Mouse (Mus musculus): ENCODE measurements around the gene Ufc1.
A peak's percentile ranks its signal among the peaks of the same experiment; 100 is the strongest.

Ufc1 gene

DNA sequence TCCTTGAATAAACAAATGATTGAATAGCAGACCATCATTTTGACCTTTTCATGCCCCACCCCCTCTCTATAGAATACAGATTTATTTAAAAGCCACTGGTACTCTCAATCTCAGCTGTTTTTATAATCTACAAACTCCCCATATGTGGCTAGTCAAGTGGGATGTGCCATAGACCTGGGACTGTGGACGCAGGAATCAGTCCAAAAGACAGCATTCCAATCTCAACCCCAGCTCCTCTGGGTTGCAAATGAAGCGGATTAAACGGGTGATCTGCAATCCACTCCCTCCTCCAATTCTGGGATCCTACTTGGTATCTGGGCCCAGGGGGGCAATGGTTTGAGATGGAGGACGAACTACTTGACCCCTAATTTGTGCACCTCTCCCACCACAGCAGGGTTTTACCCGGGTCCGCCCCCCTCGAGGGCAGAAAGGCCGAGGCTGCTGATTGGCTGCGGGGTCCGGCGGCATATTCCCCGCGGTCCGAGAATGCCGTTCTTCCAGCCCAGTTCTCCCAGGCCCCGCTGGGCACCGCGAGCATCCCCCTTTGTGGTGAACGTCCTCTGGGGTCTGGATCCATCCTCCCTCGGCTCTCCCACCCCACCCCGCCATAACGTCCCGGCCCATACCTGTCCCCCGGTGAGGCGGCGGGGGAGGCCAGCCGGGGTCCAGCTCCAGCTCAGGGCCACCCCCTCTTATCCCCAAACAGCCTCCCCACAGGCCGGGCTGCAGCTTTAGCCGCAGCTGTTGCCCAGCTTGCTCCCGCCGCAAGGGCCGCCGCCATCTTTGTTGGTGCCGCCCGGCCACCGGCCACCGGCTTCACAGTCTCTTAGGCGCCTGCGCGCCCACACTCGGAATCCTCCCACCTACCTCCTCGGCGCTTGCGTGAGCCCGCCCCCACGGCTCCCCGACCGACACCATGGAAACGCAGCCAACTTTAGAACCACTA lies 7.4 kb downstream of the Ufc1 start, which contains the start of gene Usp21:
Gene Usp21 (minus strand): TSS at position 856 of the 946 bp plus-strand sequence.
- peak; percentile 94 for DNase-seq (ENCODE audit: low spot score in 2 of 2)

DNA sequence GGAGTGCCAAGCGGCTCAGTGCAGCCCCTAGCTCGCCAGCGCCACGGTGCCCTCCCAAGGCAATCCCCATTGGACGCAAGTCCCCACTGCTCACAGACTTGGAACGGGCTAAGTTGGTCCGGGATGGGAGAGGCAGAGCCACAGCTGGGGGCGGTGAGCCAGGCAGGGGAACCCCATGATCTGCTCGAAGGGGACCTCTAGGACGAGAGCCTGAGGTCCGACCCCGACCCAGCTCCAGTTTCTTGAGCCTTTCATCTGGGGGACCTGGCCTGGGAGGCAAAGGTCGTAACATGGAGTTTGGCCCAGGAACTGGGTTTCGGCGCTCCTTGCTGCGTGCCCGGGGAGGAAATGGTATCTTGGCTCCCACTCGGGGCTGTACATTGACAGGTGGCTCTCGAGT lies 8.3 kb downstream of the Ufc1 start:
- no peak for DNase-seq (ENCODE audit: low spot score in 2 of 2)

DNA sequence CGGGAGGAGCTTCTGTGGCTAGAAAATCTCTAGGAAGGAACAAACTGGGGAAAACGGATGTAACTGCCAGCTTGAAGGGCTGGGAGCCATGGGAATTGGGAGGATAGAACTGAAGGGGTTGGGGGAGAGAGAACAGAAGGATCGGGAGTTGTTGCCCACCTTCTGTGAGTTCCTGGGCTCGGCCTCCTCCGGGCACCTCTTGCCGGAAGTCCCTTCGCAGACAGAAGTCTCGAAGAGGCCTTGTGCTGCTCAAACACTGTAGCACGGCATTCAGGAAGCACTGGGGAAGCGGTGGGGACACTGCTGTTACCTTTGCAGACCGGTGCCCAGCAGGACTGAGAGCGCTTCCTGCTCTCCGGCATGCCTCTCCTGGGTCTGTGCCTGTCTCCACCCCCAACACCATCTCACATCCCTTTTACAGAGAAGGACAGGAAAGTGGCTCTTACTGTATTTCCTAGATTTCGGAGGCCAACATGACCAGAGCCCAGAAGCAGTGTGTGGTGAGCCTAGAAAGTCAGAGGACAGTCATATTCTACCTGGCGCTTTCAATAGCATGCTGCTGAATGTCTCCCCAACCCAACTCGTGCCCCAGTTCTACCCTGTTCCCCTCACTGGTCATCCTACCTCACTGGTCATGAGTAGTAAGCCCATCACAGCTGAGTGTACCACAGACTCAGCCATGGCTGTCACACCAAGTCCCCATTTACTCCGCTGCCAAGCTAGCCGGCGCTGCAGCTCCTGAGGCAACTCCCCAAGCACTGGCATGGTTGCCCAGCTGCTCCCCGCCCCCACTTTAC lies 9.5 kb downstream of the Ufc1 start:
- DNase-seq (ENCODE audit: low spot score in 2 of 2) = no peak

DNA sequence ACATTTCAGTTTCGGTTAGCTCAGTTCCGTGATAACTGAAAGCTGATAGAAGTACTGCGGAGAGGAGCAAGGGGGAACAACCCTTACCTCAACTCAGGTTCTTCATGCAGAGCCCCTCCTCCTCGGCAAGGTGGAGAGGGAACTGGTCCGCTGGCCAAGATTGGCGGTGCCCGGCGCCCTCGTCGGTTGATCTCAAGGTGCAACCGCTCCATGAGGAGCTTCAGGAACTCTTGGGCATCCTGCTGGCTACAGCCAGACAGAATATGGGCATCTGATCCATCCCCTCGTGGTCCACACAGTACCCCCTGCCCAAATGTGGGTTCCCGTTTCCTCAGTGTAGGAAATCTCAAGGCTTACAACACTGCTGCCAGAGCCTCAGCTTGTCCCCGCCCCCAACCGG lies 10.3 kb downstream of the Ufc1 start:
- no peak for DNase-seq (ENCODE audit: low spot score in 2 of 2)

DNA sequence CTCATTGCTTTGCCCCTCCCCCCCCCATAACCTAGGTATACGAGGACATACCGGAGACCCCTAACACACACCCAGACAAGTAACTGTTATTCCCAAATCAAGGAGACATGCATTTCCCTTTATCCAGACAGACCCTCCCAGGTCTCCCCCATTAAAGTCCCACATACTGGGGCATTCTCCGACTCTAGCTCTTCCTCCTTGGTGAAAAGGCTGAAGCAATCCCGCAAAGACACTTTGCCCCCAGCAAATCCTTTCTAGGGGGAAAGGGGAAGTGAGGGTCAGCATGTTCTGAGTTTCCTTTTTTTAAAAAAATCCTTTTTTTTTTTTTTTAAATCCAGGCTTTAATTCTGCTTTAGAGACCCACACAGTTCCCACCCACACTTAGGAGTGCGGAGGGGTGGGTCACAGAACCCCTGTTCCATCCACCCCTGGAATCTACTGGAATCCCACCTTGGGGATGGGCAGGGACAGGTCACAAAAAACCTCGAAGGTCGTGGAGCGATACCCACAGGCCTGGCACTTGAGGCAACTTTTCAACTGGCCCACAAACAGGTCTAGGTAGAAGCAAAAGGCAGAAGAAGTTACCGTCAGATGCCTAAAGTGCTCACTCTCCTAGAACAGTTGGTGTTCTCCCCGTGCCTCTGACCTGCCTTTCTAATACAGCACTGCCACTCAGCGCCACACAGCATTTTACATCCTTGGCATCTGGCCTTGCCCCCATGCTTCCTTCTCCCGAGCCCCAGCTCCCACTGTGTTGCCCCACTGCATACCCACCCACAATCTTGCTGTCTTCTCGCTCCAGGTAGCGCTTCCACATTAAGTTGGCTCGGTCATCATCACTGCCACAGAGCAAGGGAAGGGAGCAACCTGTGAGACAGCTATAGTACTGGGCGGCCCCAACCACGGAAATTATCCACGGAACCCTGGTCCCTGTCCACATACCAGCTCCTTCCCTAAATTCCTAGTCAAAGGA lies 11.3 kb downstream of the Ufc1 start:
- no peak for DNase-seq (ENCODE audit: low spot score in 2 of 2)

DNA sequence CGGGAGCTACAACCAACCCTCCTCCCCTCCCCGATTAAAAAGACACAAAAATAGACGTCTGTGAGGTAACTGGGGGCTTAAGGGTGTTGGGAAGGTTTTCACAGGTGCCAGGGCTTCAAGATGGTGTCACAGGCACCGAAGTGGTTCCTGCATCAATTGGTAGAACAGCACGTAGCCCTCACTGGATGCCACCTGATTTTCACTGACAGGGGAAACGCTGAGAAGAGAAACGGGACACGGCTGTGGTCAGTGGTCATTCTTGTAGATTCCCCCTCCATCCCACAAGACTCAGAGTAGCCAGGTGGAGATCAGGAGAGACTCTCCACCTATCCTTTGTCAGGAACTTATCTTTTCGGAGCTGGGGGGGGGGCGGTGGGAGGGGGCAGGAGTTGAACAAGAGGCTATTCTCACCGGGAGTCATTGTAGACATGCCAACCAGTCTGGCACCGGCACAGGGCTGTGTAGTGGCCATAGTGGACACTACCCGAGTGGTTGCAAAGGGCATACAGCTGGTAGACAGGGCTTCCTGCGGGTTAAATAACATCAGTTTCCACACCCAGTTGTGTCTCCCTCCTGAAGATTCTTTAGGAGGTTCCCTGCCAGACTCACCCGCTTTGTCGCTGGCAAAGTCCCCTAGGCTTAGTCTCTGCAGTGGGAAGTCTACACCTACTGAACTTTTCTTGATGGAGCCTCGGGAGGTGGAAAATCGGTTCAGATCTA lies 12.6 kb downstream of the Ufc1 start:
- DNase-seq (ENCODE audit: low spot score in 2 of 2) = peak; percentile 12 to 18

DNA sequence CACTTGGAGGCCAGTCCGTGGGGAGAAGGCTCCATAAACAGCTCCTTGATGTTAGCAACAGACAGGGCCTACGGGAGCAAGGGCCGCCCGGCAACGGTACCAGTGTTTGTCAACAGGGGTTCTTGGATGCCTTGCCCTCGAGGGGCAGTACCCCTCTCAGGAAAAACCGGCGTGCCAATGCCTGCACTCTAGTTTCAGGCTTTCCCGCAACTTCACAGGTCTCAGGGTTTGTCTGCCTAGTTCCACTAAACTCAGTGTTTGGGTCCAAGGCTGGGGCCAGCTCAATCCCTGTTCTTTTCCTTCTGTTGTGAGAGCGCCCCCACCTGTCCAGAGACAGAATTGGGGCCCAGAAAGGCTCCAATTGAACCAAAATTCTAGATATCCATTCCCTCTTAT lies 13.3 kb downstream of the Ufc1 start:
- peak; percentile 57 to 71 for DNase-seq (ENCODE audit: low spot score in 2 of 2)

DNA sequence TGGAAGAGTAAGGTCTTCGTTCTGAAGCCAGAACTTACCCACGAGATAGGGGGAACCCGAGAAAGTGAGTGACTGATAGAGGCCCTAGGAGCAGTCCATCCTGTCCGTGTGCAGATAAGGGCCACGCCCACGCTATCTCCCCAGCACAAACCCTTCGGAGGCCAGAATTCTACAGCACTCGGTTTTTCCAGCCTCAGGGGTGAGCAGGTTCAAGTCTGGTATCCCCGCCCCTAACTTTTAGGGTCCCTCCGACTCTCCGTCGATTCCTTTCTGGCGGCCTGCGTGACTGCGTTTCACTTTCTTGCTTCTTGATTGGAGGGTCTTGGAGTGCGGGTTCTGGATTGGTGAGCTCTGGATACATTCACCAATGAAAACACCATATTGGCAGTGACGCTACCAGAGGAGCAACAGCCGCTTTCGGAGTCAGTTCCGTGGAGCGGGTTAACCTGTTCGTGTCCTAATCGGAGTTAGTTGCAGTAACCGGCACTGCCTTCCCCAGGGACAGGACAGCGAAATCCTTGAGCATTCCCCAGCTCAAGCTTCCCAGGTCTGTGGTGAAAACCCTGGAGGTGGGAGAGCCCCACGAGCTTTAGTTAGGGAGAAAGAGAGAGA lies 13.8 kb downstream of the Ufc1 start, which contains the start of gene Ppox:
Gene Ppox (minus strand): TSS at position 271 of the 612 bp plus-strand sequence.
- peak; percentile 90 to 93 for DNase-seq (ENCODE audit: low spot score in 2 of 2)

DNA sequence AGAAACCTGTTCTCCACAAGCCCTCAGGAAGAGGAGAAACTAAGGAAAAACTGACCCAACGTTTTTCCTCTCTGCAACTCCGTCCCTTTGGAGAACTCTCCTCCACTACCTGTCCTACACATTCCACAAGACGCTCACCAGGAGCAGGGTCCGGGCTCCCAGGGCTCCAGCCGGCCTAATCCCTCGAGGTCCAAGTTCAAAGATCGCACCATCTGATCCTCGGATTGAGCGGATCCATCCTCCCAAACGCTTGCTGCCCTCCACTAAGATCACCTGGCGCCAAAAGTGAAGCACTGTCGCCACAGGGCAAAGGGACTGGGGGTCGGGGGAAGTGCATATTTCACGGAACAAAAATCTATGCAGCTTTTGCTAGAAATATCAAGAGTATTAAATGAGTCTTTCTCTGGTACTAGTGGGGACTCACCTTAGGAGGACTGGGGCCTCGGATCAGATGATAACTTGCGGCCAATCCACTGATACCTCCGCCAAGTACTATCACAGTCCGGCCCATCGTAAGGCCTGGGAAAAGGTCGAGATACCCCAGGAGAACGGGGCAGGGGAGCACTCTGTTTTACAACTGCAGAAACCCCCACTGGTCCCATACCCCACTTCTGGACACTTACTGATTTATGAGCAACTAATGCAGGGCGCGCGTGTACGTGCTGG lies 14.4 kb downstream of the Ufc1 start:
- DNase-seq (ENCODE audit: low spot score in 2 of 2) = peak in 1 of 2 experiments; percentile 11

DNA sequence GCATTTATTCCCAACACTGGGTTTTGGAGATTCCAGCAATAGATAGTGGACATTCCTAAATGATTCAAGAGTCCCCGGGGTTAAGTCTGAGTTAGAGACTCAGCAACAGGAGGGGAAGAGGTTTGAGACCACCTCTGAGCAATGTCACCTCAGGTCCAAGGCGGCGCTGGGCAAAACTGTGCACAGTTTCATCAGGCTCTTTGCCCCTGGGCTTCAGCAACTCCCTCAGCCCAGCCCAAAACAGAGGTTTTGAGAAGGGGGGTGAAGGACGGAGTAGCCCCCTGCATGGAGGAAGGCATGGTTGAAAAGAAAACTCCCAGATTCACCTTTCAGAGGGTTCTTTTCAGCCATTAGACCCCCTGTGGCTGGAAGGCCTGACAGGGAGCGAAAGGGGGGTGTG lies 15.1 kb downstream of the Ufc1 start:
- DNase-seq (ENCODE audit: low spot score in 2 of 2) = peak in 1 of 2 experiments; percentile 5

DNA sequence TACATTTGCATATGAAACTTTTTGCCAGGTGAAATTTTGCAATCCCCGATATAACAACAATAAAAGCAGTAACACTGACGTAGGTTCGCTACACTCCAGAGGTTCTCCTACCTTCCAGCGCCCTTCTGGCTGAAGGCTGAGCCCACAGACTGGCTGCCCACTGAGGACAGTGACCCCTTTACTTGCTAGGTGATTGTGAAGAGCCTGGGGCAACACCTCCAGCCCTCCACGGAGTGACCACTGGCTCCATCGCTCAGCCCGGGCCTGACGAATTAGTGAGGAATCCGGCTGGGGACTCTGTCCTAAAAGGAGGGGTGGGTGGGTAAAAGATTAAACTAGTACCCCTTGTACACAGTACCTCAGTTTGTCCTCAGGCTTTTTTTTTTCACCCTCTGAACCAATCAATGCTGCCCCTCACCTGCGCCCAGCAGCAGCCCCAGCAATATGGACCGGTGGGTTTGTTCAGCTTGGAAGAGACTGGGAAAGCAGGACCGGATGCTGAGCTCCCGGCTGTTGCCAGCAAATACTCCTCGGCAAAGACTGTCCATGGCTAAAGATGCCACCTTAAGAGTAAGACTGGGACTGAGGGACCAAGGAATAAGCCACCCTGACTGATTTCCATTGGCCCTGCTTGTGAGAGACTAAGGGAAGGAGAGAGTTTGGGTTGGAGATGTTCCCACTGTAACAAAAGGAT lies 15.7 kb downstream of the Ufc1 start:
- peak; percentile 3 to 5 for DNase-seq (ENCODE audit: low spot score in 2 of 2)

DNA sequence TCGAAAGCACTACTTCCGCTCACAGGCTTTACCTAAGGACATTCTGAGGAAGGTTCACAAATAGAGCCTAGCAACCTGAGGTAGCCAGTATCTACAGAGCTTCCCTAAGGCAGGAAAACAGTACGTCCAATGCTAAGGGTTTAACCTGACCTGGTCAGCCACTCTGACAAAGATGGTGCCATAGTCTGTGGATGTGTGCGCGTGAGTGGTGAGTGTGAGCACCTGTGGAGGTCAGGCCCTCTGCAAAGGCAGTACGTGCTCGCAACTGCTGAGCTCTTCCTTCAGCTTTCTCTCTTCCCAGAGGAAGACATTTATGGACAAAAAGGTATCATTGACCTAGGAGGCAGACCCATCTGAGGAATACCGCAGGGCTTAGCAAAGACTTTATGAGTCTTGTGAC lies 16.4 kb downstream of the Ufc1 start:
- peak in 1 of 2 experiments; percentile 4 for DNase-seq (ENCODE audit: low spot score in 2 of 2)

DNA sequence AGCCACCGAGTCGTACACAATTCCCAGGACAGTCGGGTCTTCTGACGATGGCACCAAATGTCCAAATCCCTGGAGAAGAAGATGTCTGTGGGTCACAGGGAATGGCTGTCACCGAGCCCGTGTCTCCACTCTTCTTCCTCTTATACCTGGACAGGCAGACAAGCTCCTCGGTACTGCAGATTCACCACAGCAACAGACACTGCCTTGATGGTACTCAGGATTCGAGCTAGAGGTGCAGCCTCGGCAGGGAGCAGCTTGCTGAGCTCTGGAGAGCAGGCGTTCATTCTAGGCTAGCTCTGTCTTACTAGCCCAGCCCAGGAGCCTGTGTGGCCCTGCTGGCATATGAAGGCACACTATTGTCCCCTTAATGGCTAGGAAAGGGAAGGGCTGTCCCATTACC lies 17.1 kb downstream of the Ufc1 start:
- DNase-seq (ENCODE audit: low spot score in 2 of 2) = no peak

DNA sequence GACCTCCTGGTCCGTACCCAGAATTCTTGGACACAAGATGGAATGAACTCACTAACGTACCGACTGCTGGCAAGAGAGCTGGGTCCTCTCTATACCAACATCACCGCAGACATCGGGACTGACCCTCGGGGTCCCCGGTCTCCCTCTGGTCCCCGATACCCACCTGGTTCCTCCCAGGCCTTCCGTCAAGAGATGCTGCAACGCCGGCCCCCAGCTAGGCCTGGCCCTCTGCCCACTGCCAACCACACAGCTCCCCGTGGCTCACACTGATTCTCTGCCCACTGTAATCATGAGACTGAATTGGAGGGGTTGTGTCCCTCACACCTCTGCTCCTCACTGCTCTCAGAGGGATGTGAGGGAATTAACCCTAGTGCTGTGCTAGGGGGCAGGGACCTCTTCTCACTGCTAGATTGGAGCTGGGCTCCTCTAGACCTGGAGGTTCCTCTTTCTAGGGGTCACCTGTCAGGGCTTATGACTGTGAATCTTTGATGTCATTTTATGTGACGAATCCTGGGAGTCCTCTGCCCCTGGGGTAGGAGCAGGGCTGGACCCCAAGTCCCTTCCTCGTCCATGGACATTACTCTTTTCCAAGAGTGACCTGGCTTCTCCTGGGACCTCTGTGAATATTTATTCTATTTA lies 18.6 kb downstream of the Ufc1 start:
- peak in 1 of 2 experiments; percentile 3 for DNase-seq (ENCODE audit: low spot score in 2 of 2)

GRCm38 (mm10) chr1:171275144-171275734 lies 19.6 kb downstream of the Ufc1 start:
- no peak for DNase-seq (ENCODE audit: low spot score in 2 of 2)

DNA sequence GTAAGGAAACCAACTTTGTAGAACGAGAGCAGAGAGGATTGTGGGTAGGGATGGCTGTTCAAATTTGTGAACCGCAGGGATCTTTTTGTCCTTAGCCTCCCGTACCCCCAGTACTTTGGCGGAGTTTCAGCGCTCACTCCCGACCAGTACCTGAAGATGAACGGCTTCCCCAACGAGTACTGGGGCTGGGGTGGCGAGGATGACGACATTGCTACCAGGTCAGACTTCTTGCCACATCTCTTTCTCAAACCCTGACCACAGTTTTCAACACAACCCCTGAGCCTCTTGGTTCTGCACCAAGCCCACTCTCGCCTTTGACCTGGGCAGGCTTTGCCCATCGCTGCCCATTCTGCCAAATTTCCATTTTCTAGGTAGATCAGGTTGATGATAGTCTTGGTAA lies 20.7 kb downstream of the Ufc1 start:
- no peak for DNase-seq (ENCODE audit: low spot score in 2 of 2)

- no peak for DNase-seq (ENCODE audit: low spot score in 2 of 2)
These were observed 22.7 kb downstream of the Ufc1 start for GRCm38 (mm10) chr1:171272086-171272485.

- DNase-seq (ENCODE audit: low spot score in 2 of 2) = no peak
These were observed 23.2 kb downstream of the Ufc1 start for GRCm38 (mm10) chr1:171271622-171272021.
